Mouse (Mus musculus): Measurements from ENCODE around the gene Ankrd34c. TPM values are rescaled to one million over a fixed set of nuclear protein-coding genes. Genes with fewer than 3 reads are reported as not detected.

The Ankrd34c gene
- total RNA-seq (2021), result 1 to 10 TPM; 9.6 to 9.7 TPM

- intact Hi-C loops (cut with DNase I), result loop anchor here (10.0 kb wide), 1 partner anchor 57 kb away; no protein-coding TSS in a partner anchor
- DNase-seq (ENCODE audit: extremely low spot score in 1 of 2, low spot score in 2 of 2), result peak; percentile 16 to 62
These were observed at the start of gene Ankrd34c for GRCm38 (mm10) chr9:89738295-89738694. TSS of gene Ankrd34c (minus strand) at chr9:89738475.

GRCm38 (mm10) chr9:89787532-89787931 lies 49.3 kb upstream of the Ankrd34c start:
- DNase-seq (ENCODE audit: extremely low spot score in 1 of 2, low spot score in 2 of 2), result peak; percentile 23 to 28
- intact Hi-C loops (cut with DNase I), result no loop called here

- intact Hi-C loops (cut with DNase I), result no loop called here
- no peak for DNase-seq (ENCODE audit: extremely low spot score in 1 of 2, low spot score in 2 of 2)
These were observed 43.2 kb upstream of the Ankrd34c start for GRCm38 (mm10) chr9:89781395-89781927.

GRCm38 (mm10) chr9:89779237-89779636 lies 41.0 kb upstream of the Ankrd34c start:
- intact Hi-C loops (cut with DNase I), result no loop called here
- DNase-seq (ENCODE audit: extremely low spot score in 1 of 2, low spot score in 2 of 2), result no peak

GRCm38 (mm10) chr9:89771153-89771552 lies 32.9 kb upstream of the Ankrd34c start:
- intact Hi-C loops (cut with DNase I), result no loop called here
- no peak for DNase-seq (ENCODE audit: extremely low spot score in 1 of 2, low spot score in 2 of 2)

- DNase-seq (ENCODE audit: extremely low spot score in 1 of 2, low spot score in 2 of 2), result no peak
- intact Hi-C loops (cut with DNase I), result no loop called here
These were observed 23.7 kb upstream of the Ankrd34c start for GRCm38 (mm10) chr9:89762017-89762416.

GRCm38 (mm10) chr9:89758569-89758968 lies 20.3 kb upstream of the Ankrd34c start:
- no peak for DNase-seq (ENCODE audit: extremely low spot score in 1 of 2, low spot score in 2 of 2)
- intact Hi-C loops (cut with DNase I), result no loop called here

- DNase-seq (ENCODE audit: extremely low spot score in 1 of 2, low spot score in 2 of 2), result no peak
- intact Hi-C loops (cut with DNase I), result no loop called here
These were observed 19.9 kb upstream of the Ankrd34c start for GRCm38 (mm10) chr9:89758139-89758538.

GRCm38 (mm10) chr9:89757571-89757970 lies 19.3 kb upstream of the Ankrd34c start:
- intact Hi-C loops (cut with DNase I), result no loop called here
- DNase-seq (ENCODE audit: extremely low spot score in 1 of 2, low spot score in 2 of 2), result peak in 1 of 2 experiments; percentile 45

- intact Hi-C loops (cut with DNase I), result no loop called here
- DNase-seq (ENCODE audit: extremely low spot score in 1 of 2, low spot score in 2 of 2), result no peak
These were observed 1.8 kb upstream of the Ankrd34c start for GRCm38 (mm10) chr9:89740041-89740440.

- intact Hi-C loops (cut with DNase I), result loop anchor here (10.0 kb wide), 1 partner anchor 57 kb away; no protein-coding TSS in a partner anchor
- DNase-seq (ENCODE audit: extremely low spot score in 1 of 2, low spot score in 2 of 2), result peak in 1 of 2 experiments; percentile 15
These were observed 387 bp downstream of the Ankrd34c start for GRCm38 (mm10) chr9:89737888-89738287.

GRCm38 (mm10) chr9:89736932-89737705 lies 1.2 kb downstream of the Ankrd34c start:
- peak in 1 of 2 experiments; percentile 26 for DNase-seq (ENCODE audit: extremely low spot score in 1 of 2, low spot score in 2 of 2)
- intact Hi-C loops (cut with DNase I), result loop anchor here (10.0 kb wide), 1 partner anchor 58 kb away; no protein-coding TSS in a partner anchor

GRCm38 (mm10) chr9:89706906-89707305 lies 31.4 kb downstream of the Ankrd34c start:
- DNase-seq (ENCODE audit: extremely low spot score in 1 of 2, low spot score in 2 of 2), result no peak
- intact Hi-C loops (cut with DNase I), result loop anchor here (5.0 to 10.0 kb wide), 2 partner anchors 85 to 268 kb away; no protein-coding TSS in a partner anchor

GRCm38 (mm10) chr9:89705197-89705533 lies 33.1 kb downstream of the Ankrd34c start:
- intact Hi-C loops (cut with DNase I), result loop anchor here (5.0 to 10.0 kb wide), 2 partner anchors 87 to 270 kb away; no protein-coding TSS in a partner anchor
- DNase-seq (ENCODE audit: extremely low spot score in 1 of 2, low spot score in 2 of 2), result no peak

- peak; percentile 90 to 95 for DNase-seq (ENCODE audit: extremely low spot score in 1 of 2, low spot score in 2 of 2)
- intact Hi-C loops (cut with DNase I), result loop anchor here (5.0 to 10.0 kb wide), 2 partner anchors 88 to 270 kb away; no protein-coding TSS in a partner anchor
These were observed 33.7 kb downstream of the Ankrd34c start, which contains the start of gene Tmed3 for GRCm38 (mm10) chr9:89704265-89705196. TSS of gene Tmed3 (minus strand) at chr9:89705068.

GRCm38 (mm10) chr9:89700910-89701457 lies 37.3 kb downstream of the Ankrd34c start:
- intact Hi-C loops (cut with DNase I), result loop anchor here (10.0 kb wide), 1 partner anchor 274 kb away; no protein-coding TSS in a partner anchor
- no peak for DNase-seq (ENCODE audit: extremely low spot score in 1 of 2, low spot score in 2 of 2)

GRCm38 (mm10) chr9:89695143-89695542 lies 43.1 kb downstream of the Ankrd34c start:
- intact Hi-C loops (cut with DNase I), result no loop called here
- DNase-seq (ENCODE audit: extremely low spot score in 1 of 2, low spot score in 2 of 2), result no peak

GRCm38 (mm10) chr9:89693670-89694069 lies 44.6 kb downstream of the Ankrd34c start:
- DNase-seq (ENCODE audit: extremely low spot score in 1 of 2, low spot score in 2 of 2), result no peak
- intact Hi-C loops (cut with DNase I), result no loop called here

Data from left cerebral cortex, postnatal 10 days (tissue).